Mouse (Mus musculus) heart, postnatal 14 days (tissue): ENCODE results near the gene Kiss1. TPM values are rescaled to one million over a fixed set of nuclear protein-coding genes. Genes with fewer than 3 reads are reported as not detected.
"Not testable (repeated sequence)": the region's sequence is repeated elsewhere in the genome, so short reads cannot be mapped to it uniquely, and the experiment has no call there.

ENCODE experiments used
- DNase-seq, 2 experiments: peaks; one replicate each; pipeline ENCODE4 v3.0.0; 2021 to 2022
- intact Hi-C: fragments of 180-260 bp; cut with DNase I; formaldehyde crosslinking; loops from one replicate; pipeline ENCODE4 v1.15.1; 2025
- total RNA-seq, 2 experiments: library from RNA; stranded (reverse); gene quantifications; 2 replicates each; pipeline ENCODE4 v1.2.3; 2021

The Kiss1 gene
- total RNA-seq, 2 experiments from 2014 or later = not detected

DNA sequence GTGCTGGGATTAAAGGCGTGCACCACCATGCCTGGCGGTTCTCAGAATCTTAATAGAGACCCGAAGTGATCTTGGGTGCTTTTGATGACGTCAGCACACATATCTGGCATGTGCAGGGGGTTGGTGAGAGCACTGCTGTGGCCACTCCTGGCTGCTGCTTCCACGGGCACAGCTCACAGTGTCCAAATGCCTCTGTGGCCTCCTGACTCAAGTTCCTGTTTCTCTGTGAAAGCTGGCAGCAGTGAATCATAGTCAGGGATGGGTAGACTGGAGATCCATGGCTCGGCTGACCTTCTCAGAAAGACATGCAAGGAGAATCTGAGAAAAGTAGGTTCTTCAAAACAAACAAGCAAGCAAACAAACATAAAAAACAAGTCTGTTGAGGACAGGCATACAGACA is 5.9 kb upstream of the Kiss1 start:
- no peak for DNase-seq
- intact Hi-C loops = loop anchor here (2.0 kb wide), 1 partner anchor 37 kb away; no protein-coding TSS in a partner anchor

DNA sequence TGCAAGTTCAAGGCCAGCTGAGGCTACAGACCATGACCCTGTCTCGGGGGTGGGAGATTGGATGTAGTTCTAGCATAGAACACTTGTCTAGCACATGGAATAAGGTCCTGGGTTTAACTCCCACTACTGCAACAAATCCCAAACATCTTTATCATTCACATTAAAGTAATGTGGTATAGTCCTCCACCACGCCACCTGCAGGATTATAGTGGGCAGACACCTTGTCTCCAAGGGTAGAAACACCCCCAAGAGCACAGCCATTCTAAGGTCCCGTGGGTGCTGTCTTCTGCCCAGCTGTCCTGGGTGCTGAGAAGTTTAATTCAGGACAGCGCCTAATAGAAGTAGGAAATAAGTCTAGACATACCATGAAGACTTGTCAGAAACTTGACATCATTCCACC is 5.1 kb upstream of the Kiss1 start:
- no peak for DNase-seq
- intact Hi-C loops = no loop called here

DNA sequence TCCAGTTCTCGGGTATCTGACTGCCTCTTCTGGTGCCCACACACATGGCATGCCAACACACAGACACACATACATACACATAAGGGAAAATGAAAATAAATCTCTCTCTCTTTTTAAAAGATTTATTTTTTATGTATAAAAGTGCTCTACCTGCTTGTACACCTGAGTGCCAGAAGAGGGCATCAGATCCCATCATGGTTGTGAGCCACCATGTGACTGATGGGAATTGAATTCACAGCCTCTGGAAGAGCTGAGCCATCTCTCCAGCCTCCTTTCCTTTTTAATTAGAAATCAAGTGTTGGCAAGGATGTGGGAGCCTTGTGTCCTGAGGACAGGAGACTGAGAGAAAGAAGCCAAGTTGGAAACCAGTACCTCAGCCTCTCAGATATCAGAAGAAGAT is 4.5 kb upstream of the Kiss1 start:
- intact Hi-C loops = no loop called here
- DNase-seq = no peak

DNA sequence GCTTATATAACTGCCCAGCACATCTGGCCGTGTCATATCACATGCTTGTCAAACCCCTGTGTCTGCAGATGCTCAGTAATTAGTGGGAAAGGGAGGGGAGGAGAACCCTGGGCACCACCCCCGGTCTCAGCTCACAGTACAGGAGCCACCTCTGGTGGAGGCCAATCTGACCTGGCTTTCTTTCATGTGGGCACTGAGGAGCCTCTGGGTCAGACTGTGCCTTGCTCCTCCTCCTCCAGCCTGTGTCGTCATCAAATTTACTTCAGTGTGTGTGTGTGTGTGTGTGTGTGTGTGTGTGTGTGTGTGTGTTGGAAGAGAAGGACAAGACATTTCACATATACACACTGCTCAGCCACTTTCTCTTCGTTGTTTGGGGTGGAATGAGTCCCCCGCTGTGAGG is 1.7 kb downstream of the Kiss1 start:
- intact Hi-C loops = no loop called here
- DNase-seq = no peak

DNA sequence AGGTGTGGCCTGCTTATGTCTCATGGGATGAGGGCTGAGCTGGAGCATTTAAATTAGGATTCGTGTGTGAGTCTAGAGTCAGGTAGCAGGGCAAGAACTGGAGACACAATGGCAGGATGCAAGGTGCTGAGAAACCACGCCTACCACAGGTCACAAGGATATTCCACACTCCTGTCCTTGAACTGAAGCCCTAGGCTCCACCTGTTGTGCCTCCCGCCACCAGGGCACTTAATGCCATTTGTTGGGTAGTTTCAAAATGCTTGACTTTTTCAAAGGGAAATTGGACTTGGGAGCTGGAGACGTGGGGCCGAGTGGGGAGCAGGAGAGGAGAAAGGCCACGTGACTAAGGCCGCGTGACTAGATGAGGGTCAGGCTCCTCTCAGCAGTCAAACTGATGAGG is 4.3 kb downstream of the Kiss1 start:
- DNase-seq = no peak
- intact Hi-C loops = no loop called here

DNA sequence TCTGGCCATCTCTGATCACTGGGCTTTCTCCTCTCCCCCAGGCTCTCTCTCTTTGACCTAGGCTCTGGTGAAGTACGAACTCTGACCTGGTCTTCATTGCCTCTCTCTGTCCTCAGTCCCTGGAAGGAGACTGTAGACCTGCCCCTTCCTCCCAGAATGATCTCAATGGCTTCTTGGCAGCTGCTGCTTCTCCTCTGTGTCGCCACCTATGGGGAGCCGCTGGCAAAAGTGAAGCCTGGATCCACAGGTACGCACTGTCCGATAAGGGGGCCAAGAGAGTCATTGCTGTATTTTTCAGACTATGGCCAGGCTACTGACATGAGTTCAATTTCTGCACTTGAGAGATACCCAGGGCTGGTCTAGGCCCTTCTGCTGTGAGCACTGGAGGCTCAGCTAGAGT is 5.4 kb downstream of the Kiss1 start:
- no peak for DNase-seq
- intact Hi-C loops = no loop called here

DNA sequence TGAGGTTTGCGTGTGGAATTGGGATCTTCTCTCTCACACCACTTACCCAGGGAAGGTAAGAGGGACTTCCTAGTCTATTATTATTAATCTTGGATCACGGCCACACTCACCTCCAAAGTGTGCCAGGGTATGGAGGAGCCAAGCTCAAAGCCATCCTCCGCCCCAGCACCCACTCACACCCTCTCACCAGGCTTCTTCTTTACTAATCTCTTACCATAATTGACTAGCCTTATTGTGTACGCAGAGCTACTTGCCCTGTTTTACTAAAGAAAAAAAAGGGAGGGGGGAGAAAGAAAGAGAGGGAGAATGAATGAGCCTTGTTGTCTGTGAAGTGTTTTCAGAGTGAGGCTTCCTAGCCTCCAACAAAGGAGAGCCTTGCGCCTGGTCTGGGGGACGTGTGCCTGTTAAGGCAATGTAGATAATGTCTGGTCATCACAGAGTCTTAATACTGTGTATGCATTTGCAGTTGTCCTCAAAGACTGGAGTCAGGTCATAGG is 6.7 kb downstream of the Kiss1 start:
- intact Hi-C loops = no loop called here
- DNase-seq = no peak

DNA sequence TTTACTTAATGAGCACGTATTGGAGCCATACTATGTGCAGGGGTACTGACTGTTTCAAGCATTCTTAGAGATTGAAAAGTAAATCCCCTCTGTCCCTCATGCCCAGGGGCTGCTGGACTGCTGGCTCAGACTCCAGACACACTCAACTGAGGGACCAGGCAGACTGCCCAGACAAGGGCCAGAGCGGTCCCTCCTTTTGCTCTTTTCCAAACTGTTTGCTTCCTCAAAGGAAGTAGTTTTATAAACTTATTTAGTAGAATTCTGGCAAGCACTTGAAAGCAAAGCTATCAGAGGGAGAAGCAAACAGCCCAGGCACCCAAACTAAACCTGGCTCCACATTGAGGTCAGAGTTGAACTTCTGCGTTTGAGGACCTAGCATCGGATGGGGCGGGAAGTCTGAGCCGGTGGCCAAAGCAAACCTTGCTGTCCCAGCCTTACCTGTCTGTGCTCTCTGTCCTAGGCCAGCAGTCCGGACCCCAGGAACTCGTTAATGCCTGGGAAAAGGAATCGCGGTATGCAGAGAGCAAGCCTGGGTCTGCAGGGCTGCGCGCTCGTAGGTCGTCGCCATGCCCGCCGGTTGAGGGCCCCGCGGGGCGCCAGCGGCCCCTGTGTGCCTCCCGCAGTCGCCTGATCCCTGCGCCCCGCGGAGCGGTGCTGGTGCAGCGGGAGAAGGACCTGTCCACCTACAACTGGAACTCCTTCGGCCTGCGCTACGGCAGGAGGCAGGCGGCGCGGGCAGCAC is 7.4 kb downstream of the Kiss1 start:
- DNase-seq = peak in 1 of 2 experiments; percentile 11
- intact Hi-C loops = no loop called here

DNA sequence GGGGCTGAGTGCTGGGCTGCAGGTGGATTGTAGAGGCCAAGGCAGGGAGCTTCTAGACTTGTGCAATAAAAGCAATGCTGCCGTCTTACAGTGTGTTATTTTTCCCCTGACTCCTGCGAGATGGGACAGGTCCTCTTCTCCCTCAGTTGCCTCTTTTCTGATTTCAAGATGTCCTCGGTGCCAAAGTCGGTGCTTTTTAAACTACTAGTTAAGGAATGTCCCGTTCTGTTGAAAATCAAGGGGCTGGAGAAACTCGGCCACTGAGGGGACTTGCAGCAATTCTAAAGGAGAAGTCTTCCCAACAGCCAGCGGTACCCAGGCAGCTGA is 7.9 kb downstream of the Kiss1 start:
- intact Hi-C loops = no loop called here
- no peak for DNase-seq

DNA sequence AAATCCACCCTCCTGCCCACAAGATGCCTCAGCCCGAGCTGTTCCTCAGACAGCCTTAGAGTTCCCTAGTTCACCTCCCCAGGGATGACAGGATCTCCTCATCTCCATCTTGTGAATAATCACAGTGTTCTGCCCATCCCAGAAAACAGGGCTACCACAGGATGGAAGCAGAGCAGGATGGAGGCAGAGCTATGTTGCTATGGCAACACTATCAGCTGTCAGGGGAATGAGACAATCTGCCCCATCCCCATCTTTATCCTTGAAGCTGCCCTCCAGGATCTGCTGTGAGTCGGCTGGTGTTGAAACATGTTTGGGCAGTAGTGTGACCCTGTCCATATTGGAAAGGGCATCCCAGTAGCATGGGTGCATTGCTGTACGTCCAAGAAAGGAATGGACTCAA is 9.5 kb downstream of the Kiss1 start:
- no peak for DNase-seq
- intact Hi-C loops = no loop called here

DNA sequence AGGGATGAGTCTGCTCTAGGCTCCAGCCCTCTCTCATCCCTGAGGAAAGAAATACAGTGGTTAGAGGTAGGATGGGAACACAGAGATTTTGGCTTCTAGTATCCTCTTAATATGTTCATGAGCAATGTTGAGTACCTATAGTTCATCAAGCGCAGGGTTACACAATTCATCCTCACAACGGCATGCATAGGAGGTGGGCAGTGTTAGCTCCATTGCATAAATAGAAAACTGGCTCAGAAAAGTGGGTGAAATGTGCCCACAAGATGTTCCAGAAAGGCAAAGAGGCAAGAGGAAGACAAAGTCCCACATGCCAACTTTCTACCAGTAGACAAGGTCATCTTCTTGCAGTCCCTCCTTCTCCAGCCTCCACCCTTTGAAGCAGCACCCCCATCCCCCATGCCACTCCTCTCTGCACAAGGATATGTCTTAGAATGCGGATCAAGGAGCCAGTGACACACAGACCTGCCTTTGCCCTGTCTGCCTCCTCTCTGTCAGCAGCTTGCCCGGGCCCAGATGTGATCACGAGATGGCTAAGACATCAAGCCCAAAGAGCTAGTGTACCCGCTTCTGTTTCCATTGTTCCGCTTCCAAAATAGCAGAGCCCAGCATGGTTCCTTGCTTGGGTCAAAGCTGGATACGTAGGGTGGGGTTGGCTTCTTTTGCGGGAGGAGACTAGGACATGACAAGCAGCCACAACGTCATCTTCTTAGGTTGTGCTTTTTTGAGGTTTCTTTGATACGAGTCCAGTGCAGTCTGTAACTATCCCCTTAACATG is 11.2 kb downstream of the Kiss1 start:
- intact Hi-C loops = no loop called here

DNA sequence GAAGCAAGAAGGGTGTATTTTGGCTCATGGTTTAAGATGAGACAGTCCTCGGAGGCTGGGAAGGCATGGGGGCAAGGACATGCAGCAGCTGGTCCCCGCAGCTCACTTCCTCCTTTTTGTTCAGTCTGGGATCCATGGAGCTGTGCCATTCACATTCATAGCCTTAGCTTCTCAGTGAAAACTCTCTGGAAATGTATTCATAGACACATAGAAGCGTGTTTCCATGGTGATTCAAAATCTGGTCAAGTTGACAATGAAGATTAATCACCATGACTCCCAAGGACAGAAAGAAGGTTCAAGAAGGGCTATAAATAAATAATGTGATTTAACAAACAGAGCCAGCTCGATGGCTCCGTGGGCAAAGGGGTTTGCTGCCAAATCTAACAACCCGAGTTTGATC is 12.3 kb downstream of the Kiss1 start:
- intact Hi-C loops = no loop called here
- no peak for DNase-seq

More for the DNA sequence above, 11.2 kb downstream of the Kiss1 start:
- DNase-seq = no peak

DNA sequence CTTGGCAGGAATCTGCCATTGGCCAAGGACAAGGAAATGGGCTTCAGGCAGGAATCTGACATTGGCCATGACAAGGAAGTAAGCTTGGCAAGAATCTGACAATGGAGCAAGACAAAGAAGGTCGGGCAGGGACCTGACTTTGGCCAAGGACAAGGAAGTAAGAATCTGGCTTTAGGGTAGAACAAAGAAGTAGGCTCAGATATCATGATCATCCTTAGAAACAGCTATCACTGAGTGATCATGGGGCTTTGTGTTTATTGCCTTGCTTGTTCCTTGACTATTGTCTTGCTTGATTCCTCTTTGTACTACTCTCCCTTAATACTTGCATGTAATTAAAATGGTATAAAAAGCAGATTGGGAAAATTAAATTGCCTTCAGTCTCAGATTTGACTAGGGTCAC is 18.7 kb downstream of the Kiss1 start:
- DNase-seq, intact Hi-C loops: not testable (repeated sequence)

DNA sequence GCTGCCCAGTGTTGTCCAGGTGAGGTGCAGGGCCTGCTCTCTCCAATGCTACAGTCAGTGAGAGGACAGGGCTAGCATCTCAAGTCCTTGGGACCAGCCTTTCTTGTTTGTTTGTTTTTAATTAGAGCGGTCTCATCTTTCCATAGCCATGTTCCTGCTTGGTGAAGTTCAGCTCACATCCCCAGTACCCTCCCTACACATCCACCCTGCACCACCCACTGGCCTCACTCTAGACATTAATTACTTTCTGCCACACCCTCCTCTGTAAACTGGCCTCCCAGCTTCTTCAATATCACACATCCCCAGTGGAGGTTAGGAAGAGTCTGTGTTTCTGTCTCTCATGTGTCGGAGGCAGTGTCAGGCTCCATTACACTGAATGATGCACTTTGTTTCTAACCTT is 22.7 kb downstream of the Kiss1 start:
- intact Hi-C loops = no loop called here
- DNase-seq = no peak

DNA sequence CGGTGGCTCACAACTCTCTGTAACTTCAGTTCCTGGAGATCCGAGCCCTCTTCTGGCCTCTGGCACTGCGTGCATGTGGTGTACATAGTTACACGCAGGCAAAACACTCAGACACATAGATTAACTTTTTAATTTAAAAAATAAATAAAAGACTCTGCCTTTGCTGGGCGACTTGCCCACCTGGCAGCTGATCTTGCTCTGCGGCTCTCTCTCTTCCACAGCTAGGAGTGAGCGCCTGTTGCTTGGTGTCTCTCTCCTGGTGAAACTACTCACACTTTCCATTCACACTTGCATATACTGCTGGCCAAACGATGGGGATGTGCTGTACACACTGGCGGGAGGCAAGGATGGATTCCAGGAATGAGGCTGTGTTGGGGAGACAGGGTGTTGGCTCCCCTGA is 24.9 kb downstream of the Kiss1 start:
- intact Hi-C loops = no loop called here
- no peak for DNase-seq

DNA sequence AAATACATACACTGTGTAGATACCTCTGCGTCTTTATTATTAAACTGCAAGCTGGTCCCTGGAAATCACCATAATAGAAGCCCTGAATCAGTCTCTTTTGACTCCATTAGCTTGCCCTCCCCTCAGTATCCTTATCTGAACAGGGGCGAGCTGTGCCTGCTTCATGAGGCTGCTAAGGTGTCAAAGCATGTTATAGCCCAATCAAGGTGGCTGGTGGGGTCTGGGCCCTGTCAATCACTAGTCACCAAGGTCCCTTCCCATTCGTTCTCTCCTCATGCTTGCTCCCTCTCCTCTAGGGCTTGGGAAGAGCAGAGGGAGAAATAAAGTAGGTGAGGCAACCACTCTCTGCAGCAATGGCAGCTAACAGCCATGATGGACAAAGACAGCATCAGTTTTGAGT is 25.6 kb downstream of the Kiss1 start:
- DNase-seq = no peak
- intact Hi-C loops = no loop called here

DNA sequence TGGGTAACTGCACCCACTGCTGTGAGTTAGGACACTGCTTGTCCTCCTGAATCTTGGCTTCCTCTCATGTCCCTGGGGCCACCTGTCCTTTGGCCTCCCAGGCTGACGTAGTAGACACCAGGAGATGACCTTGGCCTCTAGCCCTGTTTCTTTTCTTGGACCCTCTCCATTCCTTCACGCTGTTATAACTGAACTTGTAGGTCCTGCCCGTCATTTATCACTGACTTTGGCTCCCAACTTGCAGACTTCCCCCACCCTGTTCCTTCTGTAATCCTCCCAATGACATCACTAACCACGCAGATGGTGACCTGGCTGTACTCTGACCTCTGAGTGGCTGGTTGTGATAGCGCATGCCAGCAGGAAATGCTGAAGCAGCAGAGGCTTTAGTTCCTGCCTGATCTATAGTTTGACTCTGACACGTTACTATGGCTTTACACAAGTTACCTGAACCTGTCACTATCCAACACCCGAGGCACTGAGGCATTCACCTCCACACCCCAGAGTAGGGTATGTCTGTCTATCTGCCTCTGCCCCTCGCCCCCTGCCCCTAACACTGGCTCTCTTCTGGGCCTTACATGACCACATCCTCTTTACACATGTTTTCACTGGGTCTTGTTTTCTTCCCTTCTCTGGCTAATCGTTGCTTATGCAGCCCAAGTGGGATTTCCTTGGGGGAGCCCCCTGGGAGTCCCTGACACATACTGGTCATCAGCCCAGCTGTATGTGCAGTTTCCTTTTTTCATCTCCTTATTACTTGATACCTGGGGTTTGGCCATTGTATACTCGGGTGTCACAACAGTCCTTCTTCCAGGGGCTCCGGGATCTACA is 26.2 kb downstream of the Kiss1 start:
- DNase-seq = no peak
- intact Hi-C loops = no loop called here

DNA sequence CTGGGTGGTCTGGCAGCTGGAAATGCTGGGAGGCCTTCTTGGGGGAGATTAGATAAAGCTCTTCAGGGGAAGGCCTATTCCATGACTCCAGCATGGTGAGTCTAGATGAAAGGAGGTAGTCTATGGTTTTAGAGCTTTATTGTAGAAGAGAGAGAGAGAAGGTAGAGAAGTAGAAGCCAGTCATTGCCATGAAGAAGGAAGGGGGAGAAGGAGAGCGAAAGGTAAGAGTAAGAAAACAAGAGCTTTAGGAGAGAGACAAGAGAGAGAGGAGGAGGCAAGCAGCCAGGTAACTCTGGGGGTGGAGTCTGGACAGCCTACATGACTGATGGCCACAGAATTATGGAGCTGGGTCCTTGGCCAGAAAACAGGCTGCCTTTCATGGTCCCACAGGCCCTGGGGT is 28.5 kb downstream of the Kiss1 start, which contains the start of gene Ren1:
Ren1 (plus strand) TSS at position 301 of the 400 bp plus-strand sequence.
- intact Hi-C loops = loop anchor here (5.0 kb wide), 1 partner anchor 173 kb away; no protein-coding TSS in a partner anchor
- DNase-seq = no peak

DNA sequence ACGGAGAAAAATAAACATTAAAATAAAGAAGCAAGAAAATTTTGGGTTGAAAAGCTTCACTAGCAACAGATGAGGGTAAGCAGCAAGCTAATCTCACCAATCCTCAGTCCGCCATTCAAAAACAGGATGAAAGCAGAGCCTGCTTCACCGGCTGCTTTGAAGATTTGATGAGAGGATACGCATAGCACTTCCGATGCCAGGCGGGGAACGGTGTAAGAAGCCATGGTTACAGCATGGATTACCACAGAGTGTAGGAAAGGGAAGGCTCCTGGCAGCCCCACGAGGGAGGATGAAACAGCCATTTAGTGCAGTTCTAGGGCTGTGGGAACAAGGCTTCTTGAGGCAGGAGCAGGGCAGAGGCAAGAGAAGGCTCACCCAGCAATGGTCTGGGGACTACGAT is 30.1 kb downstream of the Kiss1 start:
- intact Hi-C loops = loop anchor here (2.0 to 5.0 kb wide), 2 partner anchors 37 to 174 kb away; no protein-coding TSS in a partner anchor
- no peak for DNase-seq

DNA sequence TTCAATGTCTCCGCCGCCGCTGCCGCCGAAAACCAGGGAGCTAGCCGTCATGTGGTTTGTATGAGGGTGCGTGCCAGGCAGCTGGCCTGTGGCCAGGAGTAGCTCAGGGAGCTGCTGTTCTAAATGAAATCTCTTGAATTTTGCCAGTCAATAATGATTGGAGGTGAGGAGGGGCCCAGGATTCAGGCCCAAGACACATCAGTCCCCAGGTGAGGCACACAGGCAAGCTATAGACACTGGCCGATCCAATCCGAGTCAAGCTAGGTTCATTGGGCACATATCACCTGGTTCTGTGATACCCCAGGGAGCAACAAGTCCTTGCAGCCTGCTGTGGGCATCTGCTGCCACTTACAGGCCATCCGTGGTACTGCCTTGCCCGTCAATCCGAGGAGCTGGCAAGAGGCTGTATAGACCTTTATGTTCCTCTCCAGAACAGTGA is 31.7 kb downstream of the Kiss1 start:
- DNase-seq = peak; percentile 71 to 82
- intact Hi-C loops = loop anchor here (2.0 to 5.0 kb wide), 2 partner anchors 39 to 176 kb away; no protein-coding TSS in a partner anchor

DNA sequence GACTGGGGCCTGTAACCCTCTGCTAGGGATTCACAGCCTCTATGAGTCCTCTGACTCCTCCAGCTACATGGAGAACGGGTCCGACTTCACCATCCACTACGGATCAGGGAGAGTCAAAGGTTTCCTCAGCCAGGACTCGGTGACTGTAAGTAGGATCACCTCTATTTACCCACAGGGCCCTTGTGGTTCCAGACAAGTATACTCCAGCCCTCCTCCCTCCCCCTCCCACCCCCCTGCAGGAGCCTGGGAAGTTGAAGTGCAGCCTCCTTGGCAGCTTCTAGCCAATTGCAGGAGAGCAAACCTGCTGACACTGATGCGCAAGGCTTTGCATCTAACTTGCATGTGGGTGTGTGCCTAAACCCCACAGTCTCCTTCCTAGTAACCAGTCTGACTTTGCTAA is 33.8 kb downstream of the Kiss1 start:
- no peak for DNase-seq
- intact Hi-C loops = no loop called here
